Mouse (Mus musculus): ENCODE measurements around the gene Acadm. TPM values are rescaled to one million over a fixed set of nuclear protein-coding genes. Genes with fewer than 3 reads are reported as not detected.

The Acadm gene
- polyA plus RNA-seq, 1 experiment = 3.3 TPM

GRCm38 (mm10) chr3:153886296-153886695, 58.1 kb downstream of the Acadm start:
- no peak for TF ChIP-seq GATA1 (IDR thresholded peaks at IDR 0.05; ENCODE audit: low read length)

Other genes starting within 250 kb of the Acadm start
- 1.9 and 2.5 TPM in 2 replicates for gene St6galnac3, start 219.5 kb downstream of the Acadm start, polyA plus RNA-seq (2012)
- gene Asb17, start 100.4 kb downstream of the Acadm start, polyA plus RNA-seq (2012) = 0.04 and 0.16 TPM in 2 replicates
- gene Msh4, start 38.5 kb downstream of the Acadm start, polyA plus RNA-seq (2012) = not detected in 2 replicates
- 23.7 and 38.8 TPM in 2 replicates for gene Rabggtb, start 31.6 kb downstream of the Acadm start, polyA plus RNA-seq (2012)
- gene Slc44a5, start 28.8 kb upstream of the Acadm start, polyA plus RNA-seq (2012) = not detected in 2 replicates

All from G1E-ER4 (cell line).